Mouse (Mus musculus): ENCODE data around the gene Tanc2. TPM values are rescaled to one million over a fixed set of nuclear protein-coding genes. Genes with fewer than 3 reads are reported as not detected.

Tanc2 gene
- polyA plus RNA-seq, 1 experiment from 2014 or later = 10.3 TPM

DNA sequence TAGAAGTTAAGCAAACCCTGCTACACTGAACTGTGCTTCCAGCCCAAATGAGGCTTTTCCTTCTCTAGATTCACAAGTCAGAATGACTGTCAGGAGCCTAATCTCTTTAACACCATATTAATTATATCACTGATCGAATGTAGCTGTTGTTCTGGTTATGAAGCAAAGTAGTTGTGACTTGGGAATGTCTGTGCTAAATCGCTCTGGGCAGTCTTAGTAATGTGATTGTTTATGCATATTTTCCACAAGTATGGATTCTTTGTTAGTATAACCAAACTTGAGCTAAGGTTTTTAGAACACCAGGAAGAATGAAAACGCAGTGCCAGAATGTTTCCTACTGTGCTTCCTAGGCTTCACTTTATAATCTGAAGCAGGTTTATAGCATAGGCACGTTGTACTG, 170.6 kb downstream of the Tanc2 start:
- WGBS = 36% methylated on average over 4 of the region's 4 CpGs
- H3K27me3 ChIP-seq = no peaks in the 10 kb centered on the region
- no peak overlapping the region for H3K9ac ChIP-seq
- H3K36me3 ChIP-seq = no peaks in the 10 kb centered on the region
- H3K4me2 ChIP-seq (replicated peaks) = peak overlapping the region; percentile 31; the same call in 1 of the 2 replicates
- H3K9me3 ChIP-seq = no peaks in the 10 kb centered on the region
- ATAC-seq (ENCODE audit: low FRiP score, low read depth) = no peak
- no peak overlapping the region for H3K27ac ChIP-seq
- peaks cover 10% of the 10 kb centered on the region for H3K4me1 ChIP-seq
- H3K4me3 ChIP-seq = no peak overlapping the region

DNA sequence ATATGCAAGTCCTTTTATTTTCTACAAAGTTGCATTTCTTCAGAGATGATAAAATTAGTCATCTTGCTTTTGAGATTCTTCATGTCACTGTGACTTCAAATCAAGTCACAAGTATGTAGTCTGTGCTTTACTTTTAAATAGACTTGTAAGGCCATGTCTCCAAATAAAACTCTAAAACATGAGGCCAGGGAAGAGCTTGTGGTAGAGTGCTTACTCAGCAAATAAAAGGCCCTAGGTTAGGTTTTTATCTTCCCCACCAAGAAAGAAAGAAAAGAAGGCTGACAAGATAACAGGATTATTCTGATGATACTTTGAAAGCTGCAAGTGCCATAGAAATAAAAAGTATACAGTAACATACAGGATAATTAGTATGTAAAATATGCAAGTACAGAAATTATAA, 188.0 kb downstream of the Tanc2 start:
- ATAC-seq (ENCODE audit: low FRiP score, low read depth) = no peak
- no peaks in the 10 kb centered on the region for H3K4me1 ChIP-seq
- no peak overlapping the region for H3K4me3 ChIP-seq

DNA sequence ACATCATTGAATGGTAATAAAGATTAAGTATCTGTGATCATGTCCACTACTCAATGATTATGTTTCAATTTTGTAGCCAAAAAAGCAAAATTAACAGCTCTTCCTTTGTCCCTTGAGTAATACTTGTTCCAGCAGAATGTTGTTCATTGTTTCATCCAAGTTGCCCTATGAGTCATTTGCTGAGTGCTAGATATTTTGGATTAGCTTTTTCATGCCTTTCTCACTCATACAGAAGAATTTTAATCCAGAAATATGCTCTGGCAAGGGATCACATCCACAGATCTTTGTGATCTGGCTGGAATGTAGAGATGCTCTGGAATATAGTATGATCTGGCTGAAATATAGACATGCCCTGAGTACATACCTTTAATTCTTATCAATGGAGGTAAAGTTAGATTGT, 202.7 kb downstream of the Tanc2 start:
- no peaks in the 10 kb centered on the region for H3K27me3 ChIP-seq
- H3K4me1 ChIP-seq = no peaks in the 10 kb centered on the region
- no peak overlapping the region for H3K27ac ChIP-seq
- no peak overlapping the region for H3K9ac ChIP-seq
- no peak overlapping the region for H3K4me2 ChIP-seq (replicated peaks)
- no peak overlapping the region for H3K4me3 ChIP-seq
- no peak for ATAC-seq (ENCODE audit: low FRiP score, low read depth)
- H3K9me3 ChIP-seq = no peaks in the 10 kb centered on the region
- H3K36me3 ChIP-seq = no peaks in the 10 kb centered on the region

More for the DNA sequence above, 188.0 kb downstream of the Tanc2 start:
- Histone ChIP-seq H3K4me2 (replicated peaks) (no peak overlapping the region), H3K27ac (no peak overlapping the region), H3K27me3 (no peaks in the 10 kb centered on the region), H3K36me3 (peaks cover 11% of the 10 kb centered on the region), H3K9ac (no peak overlapping the region), H3K9me3 (no peaks in the 10 kb centered on the region)

DNA sequence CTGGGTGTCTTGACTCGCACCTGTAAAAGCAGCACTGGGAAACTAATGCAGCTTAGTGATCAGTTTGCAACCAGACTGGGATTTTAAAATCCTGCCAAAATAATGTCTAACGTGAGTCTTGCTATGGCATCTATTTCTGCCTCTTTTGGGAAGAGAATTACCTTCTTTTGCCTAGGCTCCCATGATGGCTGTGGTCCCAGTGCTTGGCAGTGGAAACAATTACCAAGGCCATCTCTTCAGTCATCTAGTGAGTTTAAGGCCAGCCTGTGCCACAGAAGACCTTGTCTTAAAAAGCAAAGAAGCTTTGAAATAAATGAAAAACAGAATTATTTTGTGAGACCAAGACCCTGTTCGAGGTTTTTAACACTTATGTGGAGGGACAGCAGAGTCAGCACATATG, 213.9 kb downstream of the Tanc2 start:
- no peaks in the 10 kb centered on the region for H3K9me3 ChIP-seq
- ATAC-seq (ENCODE audit: low FRiP score, low read depth) = no peak
- WGBS = 64% methylated on average over 3 of the region's 3 CpGs
- no peak overlapping the region for H3K4me3 ChIP-seq
- no peak overlapping the region for H3K27ac ChIP-seq
- no peaks in the 10 kb centered on the region for H3K36me3 ChIP-seq
- no peak overlapping the region for H3K4me2 ChIP-seq (replicated peaks)
- peaks cover 3% of the 10 kb centered on the region; the same call in 1 of the 2 replicates for H3K4me1 ChIP-seq
- H3K27me3 ChIP-seq = no peaks in the 10 kb centered on the region
- no peak overlapping the region for H3K9ac ChIP-seq

DNA sequence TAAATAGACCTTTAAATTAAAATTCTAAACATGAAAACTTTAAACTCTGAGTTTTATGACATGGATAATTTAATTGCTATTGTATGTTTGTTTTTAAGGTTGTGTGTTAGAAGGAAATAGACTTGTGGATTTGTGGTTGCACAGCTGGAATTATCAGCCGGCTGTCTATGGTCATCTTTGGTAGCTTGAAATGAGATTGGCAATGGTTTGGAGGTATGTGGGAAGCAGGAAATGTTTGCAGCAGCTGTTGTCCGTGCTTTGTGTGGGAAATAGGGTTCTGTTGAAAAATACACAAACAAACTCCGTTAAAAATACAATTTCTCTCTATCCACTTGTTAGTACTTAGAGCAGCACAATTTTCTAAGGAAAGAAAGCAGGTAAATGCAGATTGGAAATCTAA, 215.0 kb downstream of the Tanc2 start:
- no peak overlapping the region for H3K4me2 ChIP-seq (replicated peaks)
- 53% methylated on average over 3 of the region's 3 CpGs for WGBS
- no peak for ATAC-seq (ENCODE audit: low FRiP score, low read depth)
- no peaks in the 10 kb centered on the region for H3K36me3 ChIP-seq
- no peak overlapping the region for H3K27ac ChIP-seq
- no peaks in the 10 kb centered on the region for H3K27me3 ChIP-seq
- H3K9ac ChIP-seq = no peak overlapping the region
- H3K4me1 ChIP-seq = peaks cover 3% of the 10 kb centered on the region; the same call in 1 of the 2 replicates
- H3K4me3 ChIP-seq = no peak overlapping the region
- H3K9me3 ChIP-seq = no peaks in the 10 kb centered on the region

DNA sequence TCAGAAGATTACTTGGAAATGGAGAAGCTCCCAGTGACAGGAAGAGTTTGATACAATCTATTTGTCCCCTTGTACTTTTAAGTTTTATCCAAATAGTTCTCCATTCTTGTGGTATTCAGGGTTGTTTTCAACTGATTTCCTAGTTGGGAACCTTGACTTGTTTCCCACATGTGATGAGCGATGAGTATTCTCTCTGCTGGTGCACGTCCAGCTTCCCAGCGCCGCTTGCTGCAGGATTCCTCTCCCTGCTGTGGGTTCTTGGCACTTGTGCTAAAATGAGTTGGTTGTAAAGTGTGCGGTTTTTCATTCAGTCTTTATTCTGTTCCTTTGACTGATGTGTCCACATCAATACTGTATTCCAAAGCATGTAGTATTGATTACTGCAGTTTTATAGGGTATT, 217.3 kb downstream of the Tanc2 start:
- Histone ChIP-seq H3K9me3 (no peaks in the 10 kb centered on the region), H3K4me1 (peaks cover 3% of the 10 kb centered on the region; the same call in 1 of the 2 replicates), H3K9ac (no peak overlapping the region), H3K27me3 (no peaks in the 10 kb centered on the region), H3K4me2 (replicated peaks) (no peak overlapping the region), H3K36me3 (0 out of 2 replicates have a peak, but pooled peaks cover 6% of the 10 kb centered on the region), H3K27ac (no peak overlapping the region), H3K4me3 (no peak overlapping the region)
- ATAC-seq (ENCODE audit: low FRiP score, low read depth) = no peak
- WGBS = 93% methylated on average over 5 of the region's 5 CpGs

DNA sequence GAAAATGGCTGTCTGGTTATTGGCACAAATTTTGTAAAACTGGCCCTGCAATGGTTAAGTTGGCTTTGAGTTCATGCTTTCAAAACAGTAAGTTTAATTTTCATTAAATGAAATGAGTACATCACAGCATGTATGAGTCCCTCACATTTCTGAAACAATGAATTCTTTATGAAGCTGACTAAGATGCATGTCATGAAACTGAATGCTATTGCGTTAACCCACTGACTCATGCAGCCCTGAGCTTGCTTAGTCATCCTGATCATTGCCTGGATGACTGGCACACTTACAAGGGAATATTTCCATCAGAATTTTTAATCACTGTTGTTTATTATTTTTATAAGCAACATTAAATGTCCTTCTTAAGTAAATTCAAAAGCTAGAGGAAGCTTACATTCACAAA, 233.5 kb downstream of the Tanc2 start:
- Histone ChIP-seq H3K4me3 (no peak overlapping the region), H3K9ac (no peak overlapping the region), H3K36me3 (no peaks in the 10 kb centered on the region), H3K27ac (no peak overlapping the region), H3K27me3 (no peaks in the 10 kb centered on the region), H3K4me1 (no peaks in the 10 kb centered on the region), H3K9me3 (no peaks in the 10 kb centered on the region), H3K4me2 (replicated peaks) (no peak overlapping the region)
- WGBS = 67% methylated on average over 1 of the region's 1 CpGs
- no peak for ATAC-seq (ENCODE audit: low FRiP score, low read depth)

DNA sequence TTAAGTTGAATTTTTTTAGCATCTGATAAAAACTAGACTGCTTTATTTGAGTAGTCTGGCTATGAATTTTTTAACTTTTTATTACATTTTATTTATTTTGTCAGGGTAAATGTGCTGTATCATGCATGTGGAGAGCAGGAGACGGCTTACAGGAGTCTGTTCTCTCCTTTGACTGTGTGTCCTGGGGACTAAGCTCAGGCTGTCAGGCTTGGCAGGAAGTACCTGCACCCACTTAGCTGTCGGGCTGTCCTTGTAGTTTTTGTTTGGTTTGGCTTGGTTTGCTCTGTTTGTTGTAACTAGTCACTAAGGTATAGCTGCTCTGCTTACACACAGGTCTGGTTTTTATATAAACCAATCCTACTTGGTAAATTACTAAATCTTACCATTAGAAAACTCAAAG, 234.0 kb downstream of the Tanc2 start:
- Histone ChIP-seq H3K27me3 (no peaks in the 10 kb centered on the region), H3K4me1 (no peaks in the 10 kb centered on the region), H3K9ac (no peak overlapping the region), H3K36me3 (no peaks in the 10 kb centered on the region), H3K27ac (no peak overlapping the region), H3K4me2 (replicated peaks) (no peak overlapping the region), H3K4me3 (no peak overlapping the region), H3K9me3 (no peaks in the 10 kb centered on the region)
- 56% methylated on average over 2 of the region's 2 CpGs for WGBS
- no peak for ATAC-seq (ENCODE audit: low FRiP score, low read depth)

DNA sequence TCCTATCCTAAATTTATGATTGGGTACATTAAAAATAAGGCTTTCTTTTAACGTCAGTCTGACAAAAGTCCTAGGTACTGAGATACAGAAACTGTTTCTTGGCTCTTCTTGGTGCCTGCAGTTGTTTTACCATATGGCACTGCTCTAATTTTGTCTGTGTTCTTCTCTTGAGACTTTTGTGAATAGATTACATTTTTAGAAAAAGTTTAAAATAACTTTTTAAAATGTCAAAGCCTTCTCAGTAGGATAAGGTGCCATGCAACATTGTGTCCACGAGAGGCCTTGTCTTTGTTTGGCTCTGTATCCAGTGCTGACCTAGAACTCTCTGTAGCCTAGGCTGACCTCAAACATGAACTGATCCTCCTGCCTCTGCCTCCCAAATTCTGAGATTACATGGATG, 238.4 kb downstream of the Tanc2 start:
- no peaks in the 10 kb centered on the region for H3K27me3 ChIP-seq
- no peaks in the 10 kb centered on the region for H3K9me3 ChIP-seq
- no peak overlapping the region for H3K4me2 ChIP-seq (replicated peaks)
- H3K4me1 ChIP-seq = no peaks in the 10 kb centered on the region
- H3K27ac ChIP-seq = no peak overlapping the region
- ATAC-seq (ENCODE audit: low FRiP score, low read depth) = no peak
- no peaks in the 10 kb centered on the region for H3K36me3 ChIP-seq
- WGBS = 85% methylated on average over 2 of the region's 2 CpGs
- H3K9ac ChIP-seq = no peak overlapping the region
- no peak overlapping the region for H3K4me3 ChIP-seq

DNA sequence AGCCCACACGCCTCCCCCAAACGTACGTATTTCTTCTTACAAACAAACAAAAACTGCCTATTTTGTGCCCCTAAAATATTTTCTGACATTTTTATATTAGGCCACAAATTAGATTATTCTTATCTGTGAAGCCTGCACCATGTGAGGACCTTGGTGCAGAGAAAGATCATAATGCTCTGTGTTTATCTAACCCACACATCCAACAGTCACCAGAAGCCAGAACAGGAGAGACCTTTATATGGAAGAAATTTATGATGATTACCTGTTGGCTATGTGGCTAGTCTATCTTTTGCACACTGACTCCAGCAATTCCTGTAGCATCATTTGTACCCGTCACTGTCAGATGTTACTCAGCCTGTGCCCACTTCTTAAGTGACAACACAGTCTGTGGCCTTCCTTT, 245.4 kb downstream of the Tanc2 start:
- H3K4me3 ChIP-seq = no peak overlapping the region
- H3K4me1 ChIP-seq = no peaks in the 10 kb centered on the region
- 95% methylated on average over 4 of the region's 4 CpGs for WGBS
- no peak overlapping the region for H3K27ac ChIP-seq
- H3K4me2 ChIP-seq (replicated peaks) = no peak overlapping the region
- no peaks in the 10 kb centered on the region for H3K27me3 ChIP-seq
- peaks cover 5% of the 10 kb centered on the region; the same call in 1 of the 2 replicates for H3K36me3 ChIP-seq
- ATAC-seq (ENCODE audit: low FRiP score, low read depth) = no peak
- no peak overlapping the region for H3K9ac ChIP-seq
- no peaks in the 10 kb centered on the region for H3K9me3 ChIP-seq

DNA sequence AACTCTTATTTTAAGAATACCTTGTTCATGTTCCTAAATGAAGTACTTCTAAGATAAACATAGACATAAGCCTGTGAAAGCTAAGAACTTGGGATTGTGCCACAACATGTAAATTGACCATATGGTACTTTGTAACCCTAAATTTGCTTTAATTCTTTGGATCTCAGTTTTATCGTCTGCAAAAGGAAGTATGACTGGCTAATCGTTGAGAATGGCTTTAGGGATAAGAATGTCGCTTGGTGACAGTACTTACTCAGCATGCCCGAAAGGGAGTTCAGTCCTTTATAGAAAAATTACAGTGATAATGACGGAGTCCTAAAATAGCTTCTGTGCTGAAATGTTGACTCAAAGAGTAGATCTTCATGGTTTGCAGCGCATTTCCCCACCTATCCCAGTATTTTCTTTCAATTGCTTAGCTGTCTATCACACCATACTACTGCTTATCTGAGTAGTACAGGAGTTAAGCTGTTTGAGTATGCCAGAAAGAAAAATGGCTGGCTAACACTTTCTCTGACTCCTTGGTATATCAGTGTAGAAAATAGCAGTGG, 246.6 kb downstream of the Tanc2 start:
- no peak overlapping the region for H3K27ac ChIP-seq
- ATAC-seq (ENCODE audit: low FRiP score, low read depth) = no peak
- no peak overlapping the region for H3K9ac ChIP-seq
- no peaks in the 10 kb centered on the region for H3K27me3 ChIP-seq
- H3K4me3 ChIP-seq = no peak overlapping the region
- no peaks in the 10 kb centered on the region for H3K4me1 ChIP-seq
- no peak overlapping the region for H3K4me2 ChIP-seq (replicated peaks)
- H3K9me3 ChIP-seq = no peaks in the 10 kb centered on the region
- peaks cover 5% of the 10 kb centered on the region; the same call in 1 of the 2 replicates for H3K36me3 ChIP-seq
- WGBS = 87% methylated on average over 6 of the region's 6 CpGs

DNA sequence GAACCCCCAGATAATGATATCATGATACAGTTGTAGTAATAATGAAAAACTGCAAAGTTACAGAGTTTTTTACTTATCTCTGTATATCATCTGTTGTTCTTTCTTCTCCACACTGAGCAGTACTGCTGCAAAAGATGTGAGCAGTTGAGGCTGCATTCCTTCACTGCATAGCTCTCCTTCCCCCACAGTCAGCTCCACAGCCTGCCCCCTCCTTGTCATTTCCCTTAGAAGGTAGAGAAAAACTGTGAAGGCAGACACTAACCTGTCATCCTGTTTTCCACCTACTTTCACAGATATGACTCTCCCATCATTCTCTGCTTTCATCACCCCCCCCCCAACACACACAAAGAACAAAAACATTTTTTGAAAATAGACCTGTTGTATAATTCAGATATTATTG, 248.2 kb downstream of the Tanc2 start:
- ATAC-seq (ENCODE audit: low FRiP score, low read depth) = no peak
- Histone ChIP-seq H3K27me3 (no peaks in the 10 kb centered on the region), H3K27ac (no peak overlapping the region), H3K36me3 (peaks cover 8% of the 10 kb centered on the region; the same call in 1 of the 2 replicates), H3K4me3 (no peak overlapping the region), H3K4me1 (no peaks in the 10 kb centered on the region), H3K9ac (no peak overlapping the region), H3K4me2 (replicated peaks) (no peak overlapping the region), H3K9me3 (no peaks in the 10 kb centered on the region)

DNA sequence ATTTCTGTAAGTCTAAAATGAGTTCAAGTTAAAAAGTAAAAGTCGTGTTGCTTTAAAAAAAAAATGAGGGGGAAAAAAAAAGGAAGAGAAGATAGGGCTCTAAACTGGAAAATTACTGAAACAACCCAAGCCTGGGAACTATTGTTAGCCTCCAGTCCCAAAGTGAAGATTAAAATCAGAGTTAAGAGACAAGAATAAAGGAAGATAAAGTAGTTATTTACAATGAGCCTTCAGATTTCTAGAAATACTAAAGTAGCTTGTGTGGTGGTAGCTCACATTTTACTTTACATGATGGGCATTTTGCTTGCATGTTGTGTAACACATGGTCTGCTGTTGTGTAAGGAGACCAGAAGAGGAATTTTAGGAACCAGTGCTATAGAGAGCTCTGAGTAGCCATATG, 256.1 kb downstream of the Tanc2 start:
- no peak overlapping the region for H3K27ac ChIP-seq
- H3K27me3 ChIP-seq = no peaks in the 10 kb centered on the region
- no peak for ATAC-seq (ENCODE audit: low FRiP score, low read depth)
- H3K36me3 ChIP-seq = 0 out of 2 replicates have a peak, but pooled peaks cover 3% of the 10 kb centered on the region
- no peak overlapping the region for H3K4me3 ChIP-seq
- WGBS = 85% methylated on average over 1 of the region's 1 CpGs
- no peak overlapping the region for H3K9ac ChIP-seq
- H3K4me1 ChIP-seq = no peaks in the 10 kb centered on the region
- no peaks in the 10 kb centered on the region for H3K9me3 ChIP-seq
- H3K4me2 ChIP-seq (replicated peaks) = no peak overlapping the region
